Mouse (Mus musculus) heart, postnatal 25 days (tissue): Measurements from ENCODE around the gene Pacsin3. TPM values are rescaled to one million over a fixed set of nuclear protein-coding genes. Genes with fewer than 3 reads are reported as not detected.
"Not testable (repeated sequence)": the region's sequence is repeated elsewhere in the genome, so short reads cannot be mapped to it uniquely, and the experiment has no call there.

Experiments used
- DNase-seq: peaks from one replicate; pipeline ENCODE4 v3.0.0; 2022; ENCODE audit warnings: low spot score
- intact Hi-C: fragments of 180-260 bp; cut with DNase I; formaldehyde crosslinking; loops from one replicate; pipeline ENCODE4 v1.15.1; 2025
- total RNA-seq, 2 experiments: library from RNA; stranded (reverse); gene quantifications; 2 replicates each; pipeline ENCODE4 v1.2.3; 2021

The Pacsin3 gene
- total RNA-seq: 100 to 1,000 TPM; 133 to 138 TPM

GRCm38 (mm10) chr2:91255661-91256150 lies at the start of gene Pacsin3:
Gene Pacsin3, plus strand, starts transcription at chr2:91255954.
- intact Hi-C loops: no loop called here
- DNase-seq: no peak

GRCm38 (mm10) chr2:91206254-91206775 lies 49.4 kb upstream of the Pacsin3 start:
- intact Hi-C loops: no loop called here
- no peak for DNase-seq

GRCm38 (mm10) chr2:91213311-91213710 lies 42.4 kb upstream of the Pacsin3 start:
- DNase-seq: no peak
- intact Hi-C loops: no loop called here

GRCm38 (mm10) chr2:91217032-91217431 lies 38.7 kb upstream of the Pacsin3 start:
- DNase-seq: no peak
- intact Hi-C loops: no loop called here

- DNase-seq: no peak
- intact Hi-C loops: no loop called here
These were observed 35.3 kb upstream of the Pacsin3 start for GRCm38 (mm10) chr2:91220501-91220900.

GRCm38 (mm10) chr2:91223614-91224013 lies 32.1 kb upstream of the Pacsin3 start:
- no peak for DNase-seq
- intact Hi-C loops: no loop called here

- no peak for DNase-seq
These were observed 26.0 kb upstream of the Pacsin3 start for GRCm38 (mm10) chr2:91229735-91230134.

GRCm38 (mm10) chr2:91236601-91237510 lies 18.9 kb upstream of the Pacsin3 start, which contains the start of gene Ddb2:
Gene Ddb2, minus strand, starts transcription at chr2:91236982.
- intact Hi-C loops: loop anchor here (2.0 kb wide), 2 partner anchors 28 to 34 kb away; partner anchors contain the start of genes Acp2, Arfgap2 and Nr1h3
- peak; percentile 82 for DNase-seq

More at GRCm38 (mm10) chr2:91229735-91230134, 26.0 kb upstream of the Pacsin3 start:
- intact Hi-C loops: no loop called here

GRCm38 (mm10) chr2:91237511-91238080 lies 18.2 kb upstream of the Pacsin3 start:
- not testable (repeated sequence) for DNase-seq
- intact Hi-C loops: loop anchor here (2.0 kb wide), 2 partner anchors 27 to 35 kb away; partner anchors contain the start of genes Acp2, Arfgap2 and Nr1h3

- intact Hi-C loops: no loop called here
- DNase-seq: no peak
These were observed 13.2 kb upstream of the Pacsin3 start for GRCm38 (mm10) chr2:91242547-91242946.

GRCm38 (mm10) chr2:91243416-91243815 lies 12.3 kb upstream of the Pacsin3 start:
- intact Hi-C loops: no loop called here
- DNase-seq: no peak

GRCm38 (mm10) chr2:91244557-91245228 lies 11.1 kb upstream of the Pacsin3 start:
- intact Hi-C loops: no loop called here

GRCm38 (mm10) chr2:91248366-91248765 lies 7.4 kb upstream of the Pacsin3 start:
- intact Hi-C loops: no loop called here

More at GRCm38 (mm10) chr2:91244557-91245228, 11.1 kb upstream of the Pacsin3 start:
- no peak for DNase-seq

GRCm38 (mm10) chr2:91252001-91252400 lies 3.8 kb upstream of the Pacsin3 start:
- DNase-seq: no peak
- intact Hi-C loops: no loop called here

More at GRCm38 (mm10) chr2:91248366-91248765, 7.4 kb upstream of the Pacsin3 start:
- DNase-seq: no peak

- intact Hi-C loops: no loop called here
- no peak for DNase-seq
These were observed 3.2 kb upstream of the Pacsin3 start for GRCm38 (mm10) chr2:91252512-91252911.

- intact Hi-C loops: no loop called here
- DNase-seq: no peak
These were observed 901 bp upstream of the Pacsin3 start for GRCm38 (mm10) chr2:91254725-91255380.

- intact Hi-C loops: no loop called here
- peak; percentile 31 for DNase-seq
These were observed 737 bp downstream of the Pacsin3 start for GRCm38 (mm10) chr2:91256256-91257125.
